Mouse (Mus musculus) kidney, adult 2 months (tissue): ENCODE results near the gene Tmcc3.

Source experiments
- CTCF ChIP-seq: fragments of 200-500 bp; conservative IDR thresholded peaks from 2 replicates; pipeline ENCODE4 v1.5.1; 2011; ENCODE audit warnings: low read depth, mild to moderate bottlenecking, control low read depth, low read length, moderate library complexity, mixed read lengths; ENCODE audit not compliant: insufficient read depth, insufficient read length
- POLR2A ChIP-seq: fragments of 200-500 bp; IDR thresholded peaks from one replicate; pipeline ENCODE4 v1.6.1; 2011; ENCODE audit warnings: low read depth, low read length, control low read depth

DNA sequence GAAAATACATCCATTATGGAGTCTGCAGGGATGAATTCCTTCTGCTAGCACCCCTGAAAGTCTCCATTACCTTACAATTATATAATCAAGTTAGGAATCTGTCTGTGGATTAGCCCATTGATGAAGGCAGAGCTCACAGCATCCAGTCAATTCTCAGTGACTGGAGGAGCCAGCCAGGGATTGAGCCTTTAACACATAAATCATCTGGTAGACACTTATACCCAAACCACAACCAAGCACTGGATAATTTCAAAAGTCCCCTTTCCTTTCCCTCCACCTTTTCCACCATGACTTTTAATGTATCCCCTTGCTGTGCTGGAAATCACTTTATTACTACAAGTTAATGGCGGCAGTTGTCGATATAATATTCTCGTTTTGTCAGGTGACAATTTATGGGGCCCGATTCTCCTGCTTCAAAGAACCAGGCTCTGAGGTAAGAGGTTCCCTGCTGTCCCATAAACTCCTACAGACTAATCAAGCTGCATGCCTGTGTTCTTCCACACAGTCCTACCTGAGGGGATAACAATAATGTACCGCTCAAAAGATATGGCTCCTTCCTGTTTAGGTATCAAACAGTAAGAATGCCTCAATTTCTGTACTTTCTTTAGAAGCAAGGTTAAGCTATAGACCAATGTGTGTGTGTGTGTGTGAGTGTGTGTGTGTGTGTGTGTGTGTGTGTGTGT lies 15.7 kb upstream of the Tmcc3 start:
- TF ChIP-seq POLR2A = no peak
- TF ChIP-seq CTCF = no peak
